Mouse (Mus musculus) heart, embryonic 11.5 days (tissue): ENCODE data around the gene AI413582. TPM values are rescaled to one million over a fixed set of nuclear protein-coding genes. Genes with fewer than 3 reads are reported as not detected.
A peak's percentile ranks its signal among the peaks of the same experiment; 100 is the strongest.

Experiments
- ATAC-seq: fragments of 200-750 bp; cut with Nextera tagmentation; replicated peaks from 2 replicates; pipeline ENCODE4 v1.8.0; 2017; ENCODE audit warnings: moderate library complexity; ENCODE audit not compliant: insufficient number of reproducible peaks, low FRiP score, low TSS enrichment
- H3K27ac ChIP-seq: fragments of 300-500 bp; sonication (generic); 2 replicates; pipeline ENCODE4 v1.5.1; 2014; ENCODE audit warnings: mild to moderate bottlenecking, low read depth, low read length
- H3K27me3 ChIP-seq: fragments of 300-500 bp; sonication (generic); 2 replicates; pipeline ENCODE4 v1.6.1; 2014; ENCODE audit warnings: mild to moderate bottlenecking, low read length, mixed read lengths; ENCODE audit not compliant: control insufficient read depth, insufficient read depth
- H3K36me3 ChIP-seq: fragments of 300-500 bp; sonication (generic); 2 replicates; pipeline ENCODE4 v1.6.1; 2014; ENCODE audit warnings: mild to moderate bottlenecking, low read length, moderate library complexity, mixed read lengths; ENCODE audit not compliant: control insufficient read depth, insufficient read depth
- H3K4me1 ChIP-seq: fragments of 300-500 bp; sonication (generic); 2 replicates; pipeline ENCODE4 v1.6.1; 2014; ENCODE audit warnings: low read length; ENCODE audit not compliant: control insufficient read depth, insufficient read depth
- H3K4me2 ChIP-seq: fragments of 300-500 bp; sonication (generic); 2 replicates; pipeline ENCODE4 v1.6.1; 2014; ENCODE audit warnings: mild to moderate bottlenecking, moderate library complexity
- H3K4me3 ChIP-seq: fragments of 300-500 bp; sonication (generic); 2 replicates; pipeline ENCODE4 v1.5.1; 2014; ENCODE audit warnings: low read depth, low read length
- H3K9ac ChIP-seq: fragments of 300-500 bp; sonication (generic); 2 replicates; pipeline ENCODE4 v1.6.1; 2014; ENCODE audit warnings: mild to moderate bottlenecking, low read depth, low read length, moderate library complexity
- H3K9me3 ChIP-seq: fragments of 300-500 bp; sonication (generic); replicated peaks from 2 replicates; pipeline ENCODE4 v1.6.1; 2016; ENCODE audit warnings: low read length; ENCODE audit not compliant: control insufficient read depth
- WGBS: fragments of 180-500 bp; shearing (Covaris S2); extraction: QIAGEN DNeasy Blood & Tissue Kit; methylation state at CpG from one replicate; pipeline ENCODE4 v1.1.7; 2014; ENCODE audit not compliant: insufficient replicate concordance; 5-methylcytosine and 5-hydroxymethylcytosine counted together
- polyA plus RNA-seq: library from polyadenylated mRNA; unstranded; fragments of >200 nt; fragmentation: Nextera tagmentation; extraction: Ambion mirVana; gene quantifications from 2 replicates; pipeline ENCODE4 v1.2.1, GENCODE M21; 2014

AI413582 gene
- polyA plus RNA-seq, 1 experiment from 2014 or later: 18.1 TPM

DNA sequence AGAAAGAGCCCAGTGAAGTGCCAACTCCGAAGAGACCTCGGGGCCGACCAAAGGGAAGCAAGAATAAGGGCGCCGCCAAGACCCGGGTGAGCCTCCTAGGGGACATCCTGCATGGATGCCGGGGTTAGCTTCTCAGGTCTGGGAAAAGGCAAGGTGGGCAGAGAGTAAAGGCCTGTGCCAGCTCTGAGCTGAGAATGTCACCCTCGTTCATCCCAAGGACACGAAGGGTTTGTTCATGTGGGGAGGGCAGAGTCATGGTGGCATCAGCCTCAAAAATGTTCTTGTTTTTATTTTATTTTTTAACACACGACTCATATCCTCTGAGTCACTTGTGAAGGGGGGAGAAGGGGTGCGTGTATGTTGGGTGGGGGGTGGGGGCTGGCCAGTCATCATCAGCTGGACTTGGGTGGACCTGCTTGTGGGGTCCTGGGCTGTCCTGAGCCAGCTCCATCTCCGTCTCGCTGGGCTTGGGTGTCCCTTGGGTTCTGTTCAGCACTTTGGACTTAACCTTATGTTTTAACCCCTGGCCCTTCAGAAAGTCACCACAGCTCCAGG, 4.6 kb downstream of the AI413582 start:
- peaks cover 5% of the 10 kb centered on the region for H3K36me3 ChIP-seq
- H3K9ac ChIP-seq: no peak overlapping the region
- H3K27me3 ChIP-seq: no peaks in the 10 kb centered on the region
- no peaks in the 10 kb centered on the region for H3K9me3 ChIP-seq
- peaks cover 41% of the 10 kb centered on the region for H3K4me1 ChIP-seq
- no peak overlapping the region for H3K27ac ChIP-seq
- WGBS: 80% methylated on average over 13 of the region's 13 CpGs
- H3K4me3 ChIP-seq: no peak overlapping the region
- no peak for ATAC-seq
- H3K4me2 ChIP-seq: no peak overlapping the region

DNA sequence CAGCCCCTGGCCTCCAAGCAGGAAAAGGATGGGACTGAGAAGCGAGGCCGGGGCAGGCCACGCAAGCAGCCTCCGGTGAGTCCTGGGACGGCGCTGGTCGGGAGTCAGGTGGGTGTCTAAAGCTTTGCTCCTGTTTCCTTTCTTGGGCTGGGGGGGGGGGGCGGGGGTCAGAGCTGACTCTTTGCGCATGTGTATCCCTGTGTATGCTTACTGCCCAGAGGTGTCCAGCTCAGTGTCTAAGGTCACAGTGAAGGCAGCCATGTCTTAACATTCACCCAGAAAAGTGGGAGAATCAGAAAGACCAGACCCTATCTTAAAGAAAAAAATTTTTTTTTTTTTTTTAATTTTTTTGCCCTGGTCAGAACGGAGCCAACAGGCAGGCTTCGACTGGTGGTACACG, 6.0 kb downstream of the AI413582 start:
- Histone ChIP-seq H3K27me3 (no peaks in the 10 kb centered on the region), H3K9ac (no peak overlapping the region), H3K36me3 (peaks cover 5% of the 10 kb centered on the region), H3K4me3 (no peak overlapping the region), H3K4me2 (no peak overlapping the region), H3K4me1 (peaks cover 32% of the 10 kb centered on the region), H3K27ac (no peak overlapping the region), H3K9me3 (no peaks in the 10 kb centered on the region)
- WGBS: 77% methylated on average over 11 of the region's 12 CpGs
- ATAC-seq: no peak

DNA sequence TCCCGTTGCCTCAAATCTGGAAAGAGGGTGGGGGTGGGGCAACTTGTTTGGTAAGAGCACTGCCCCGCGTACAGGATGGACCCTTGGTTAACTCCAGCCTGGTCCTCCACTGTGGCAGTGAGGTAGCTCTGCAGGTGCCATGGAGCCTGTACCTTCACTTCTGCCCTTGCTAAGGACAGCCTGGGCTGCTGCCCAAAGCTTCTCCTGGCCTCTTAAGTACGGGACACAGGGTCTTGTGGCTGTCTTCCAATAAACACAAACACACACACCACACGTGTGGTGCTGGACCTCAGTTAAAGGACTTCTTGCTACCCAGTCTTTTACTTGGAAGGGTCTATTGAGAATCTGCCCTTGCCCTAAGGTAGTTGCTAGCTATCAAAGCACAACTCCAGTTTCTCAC, 6.7 kb downstream of the AI413582 start:
- Histone ChIP-seq H3K4me2 (peak overlapping the region; percentile 93), H3K9ac (peak overlapping the region; percentile 43), H3K4me1 (peaks cover 33% of the 10 kb centered on the region), H3K9me3 (no peaks in the 10 kb centered on the region), H3K27me3 (no peaks in the 10 kb centered on the region), H3K27ac (no peak overlapping the region), H3K4me3 (peak overlapping the region; percentile 91), H3K36me3 (peaks cover 5% of the 10 kb centered on the region)
- 17% methylated on average over 5 of the region's 5 CpGs for WGBS
- ATAC-seq: no peak

DNA sequence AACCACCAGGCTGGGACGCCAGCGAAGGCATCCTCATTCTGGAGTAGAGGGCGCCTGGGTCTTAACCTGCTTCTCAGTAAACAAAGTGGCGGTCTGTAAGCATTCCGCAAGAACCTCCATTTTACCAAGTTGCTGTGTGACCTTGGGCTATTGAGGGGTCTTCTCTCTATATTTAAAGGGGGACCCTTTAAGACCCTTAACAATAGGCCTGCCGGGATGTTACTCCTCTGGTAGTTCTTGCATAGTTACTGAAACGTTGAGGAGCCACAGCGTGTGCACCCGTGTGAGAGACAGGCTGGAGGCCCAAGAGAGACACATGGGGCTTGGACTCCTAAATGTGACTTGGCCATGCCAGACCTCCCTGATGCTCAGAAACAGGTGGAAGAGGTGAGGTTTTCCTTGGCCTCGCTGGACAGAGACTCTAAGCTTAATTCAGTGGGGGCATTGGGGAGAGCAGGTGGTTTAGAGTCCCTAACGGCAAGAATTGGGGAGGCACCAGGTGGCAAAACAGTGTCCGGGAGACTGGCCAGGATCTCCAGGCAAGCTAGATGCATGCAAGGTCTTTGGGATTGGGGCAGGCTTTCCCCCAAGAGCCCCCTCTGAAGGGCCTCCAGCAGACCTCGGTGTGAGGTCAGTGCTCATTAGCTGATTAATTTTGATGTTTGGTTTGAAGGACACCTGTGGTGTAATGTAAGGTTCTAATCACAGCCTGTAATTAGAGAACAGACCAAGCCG, 7.5 kb downstream of the AI413582 start:
- H3K27me3 ChIP-seq: no peaks in the 10 kb centered on the region
- 6% methylated on average over 14 of the region's 14 CpGs for WGBS
- H3K9ac ChIP-seq: peak overlapping the region; percentile 94
- peaks cover 5% of the 10 kb centered on the region for H3K36me3 ChIP-seq
- H3K4me2 ChIP-seq: peak overlapping the region; percentile 93
- H3K4me3 ChIP-seq: peak overlapping the region; percentile 91
- H3K9me3 ChIP-seq: no peaks in the 10 kb centered on the region
- H3K27ac ChIP-seq: peak overlapping the region; percentile 99
- peaks cover 34% of the 10 kb centered on the region for H3K4me1 ChIP-seq
- no peak for ATAC-seq

DNA sequence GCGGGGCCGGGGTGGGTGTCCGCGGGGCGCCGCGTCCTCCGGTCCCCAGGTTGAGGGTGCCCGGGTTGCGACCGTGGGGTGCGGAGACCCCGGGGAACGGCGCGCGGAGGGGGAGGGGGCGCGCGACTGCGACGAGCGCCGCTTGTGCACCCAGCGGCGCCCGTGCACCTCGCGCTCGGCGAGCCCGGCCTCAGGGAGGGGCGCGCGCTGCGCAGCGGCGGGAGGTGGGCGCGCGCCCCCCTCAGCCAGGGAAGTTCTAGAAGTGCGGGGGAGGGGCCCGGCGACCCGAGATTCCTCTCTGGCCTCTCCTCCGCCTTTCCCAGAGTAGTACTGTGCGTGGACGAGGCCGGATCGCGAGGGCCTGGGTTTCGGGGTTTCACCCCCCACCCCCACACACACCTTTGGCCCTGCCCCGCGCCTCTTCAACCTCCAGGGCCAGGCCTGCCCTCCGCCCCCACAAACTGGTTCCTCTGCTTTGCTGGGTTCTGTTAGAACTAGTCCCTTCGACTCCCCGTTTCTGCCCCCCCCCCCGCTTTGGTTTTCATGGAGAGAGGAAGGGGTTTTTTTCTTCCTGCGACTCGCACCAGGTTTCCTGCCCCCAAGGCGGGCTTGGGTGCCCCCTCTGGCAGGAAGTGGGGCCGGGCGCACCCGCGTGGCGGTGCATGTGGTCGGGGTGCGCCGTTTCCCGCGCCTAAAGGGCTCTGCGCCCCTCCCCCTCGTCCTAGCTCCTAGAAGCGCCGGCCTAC, 8.2 kb downstream of the AI413582 start:
- Histone ChIP-seq H3K9ac (peak overlapping the region; percentile 94), H3K9me3 (no peaks in the 10 kb centered on the region), H3K27ac (peak overlapping the region; percentile 99), H3K4me2 (peak overlapping the region; percentile 93), H3K4me1 (peaks cover 34% of the 10 kb centered on the region), H3K4me3 (peak overlapping the region; percentile 91), H3K27me3 (no peaks in the 10 kb centered on the region), H3K36me3 (peaks cover 5% of the 10 kb centered on the region)
- 0 out of 2 replicates have a peak, but pooled peaks have one; percentile 2 for ATAC-seq
- 1% methylated on average over 38 of the region's 75 CpGs for WGBS

DNA sequence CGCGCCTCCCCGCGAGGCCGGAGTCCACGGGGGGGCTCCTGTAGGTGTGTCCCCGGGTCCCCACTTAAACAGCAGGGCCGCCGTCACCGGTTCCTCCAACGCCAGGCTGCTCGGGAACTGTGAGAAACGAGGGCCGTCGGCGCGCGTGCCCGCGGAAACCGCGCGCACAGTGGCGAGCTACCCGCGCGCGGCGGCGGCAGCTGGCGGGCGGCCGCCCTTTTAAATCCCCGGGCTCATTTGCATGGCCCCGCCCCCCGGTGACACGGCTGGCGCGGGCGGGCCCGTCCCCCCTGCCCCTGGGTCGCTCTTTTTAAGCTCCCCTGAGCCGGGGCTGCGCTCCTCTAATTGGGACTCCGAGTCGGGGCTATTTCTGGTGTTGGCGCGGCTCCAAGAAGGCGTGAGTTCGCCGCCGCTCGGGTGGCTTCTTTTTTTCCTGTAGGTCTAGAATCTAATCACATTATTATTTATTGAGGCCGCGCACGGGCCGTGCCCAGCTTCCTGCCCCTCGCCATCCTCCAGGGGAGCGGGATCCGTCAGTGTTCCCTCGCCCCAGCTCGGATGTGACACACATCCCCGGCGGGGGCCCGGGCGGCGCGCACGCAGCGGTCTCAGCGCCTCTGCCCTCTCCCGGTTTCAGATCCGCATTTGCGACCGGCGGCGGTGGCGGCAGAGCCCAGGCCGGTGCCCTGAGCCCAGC, 9.1 kb downstream of the AI413582 start, which contains the start of gene Hmga1:
Gene Hmga1, plus strand, starts transcription at position 183 of the 697 bp plus-strand sequence.
- under 1% methylated on average over 78 of the region's 79 CpGs for WGBS
- no peaks in the 10 kb centered on the region for H3K36me3 ChIP-seq
- H3K9ac ChIP-seq: peak within 1 kb of the TSS; percentile 94
- no peaks in the 10 kb centered on the region for H3K9me3 ChIP-seq
- peak within 1 kb of the TSS; percentile 99 for H3K27ac ChIP-seq
- peaks cover 27% of the 10 kb centered on the region for H3K4me1 ChIP-seq
- H3K27me3 ChIP-seq: no peaks in the 10 kb centered on the region
- H3K4me2 ChIP-seq: peak within 1 kb of the TSS; percentile 93
- peak; percentile 77 for ATAC-seq
- peak within 1 kb of the TSS; percentile 91 for H3K4me3 ChIP-seq

DNA sequence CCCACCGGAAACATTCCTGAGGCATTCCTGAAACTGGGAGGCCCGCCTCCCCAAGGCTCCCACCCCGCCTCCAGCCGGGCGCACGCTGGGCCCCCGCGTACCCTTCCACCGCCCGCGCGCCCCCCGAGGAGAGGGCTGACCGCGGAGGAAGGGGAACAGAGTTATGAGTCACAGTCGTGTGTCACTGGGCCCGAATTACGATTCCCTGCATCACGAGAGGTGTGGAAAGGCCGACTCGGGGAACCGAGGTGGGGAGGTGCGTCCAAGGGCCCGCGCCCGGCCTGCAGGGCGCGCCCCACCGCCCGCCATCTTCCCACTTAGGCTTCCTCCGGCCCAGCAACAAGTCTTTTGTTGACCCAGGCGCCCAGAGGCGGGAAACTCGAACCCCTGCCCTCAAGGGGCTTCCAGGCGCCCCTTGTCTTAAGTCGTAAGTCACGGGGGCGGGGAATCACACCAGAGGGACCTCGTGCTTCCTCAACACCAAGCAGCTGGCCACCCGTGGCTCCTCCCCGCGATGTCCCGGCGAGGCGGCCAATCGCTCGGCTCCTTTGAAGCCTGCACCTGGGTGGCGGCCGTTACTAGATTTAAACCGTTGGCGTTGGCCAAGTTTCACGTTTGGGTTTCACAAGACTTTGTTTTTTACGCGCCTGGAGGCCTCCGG, 9.9 kb downstream of the AI413582 start:
- Histone ChIP-seq H3K9me3 (no peaks in the 10 kb centered on the region), H3K36me3 (no peaks in the 10 kb centered on the region), H3K4me1 (peaks cover 21% of the 10 kb centered on the region), H3K4me2 (peak overlapping the region; percentile 93), H3K27ac (peak overlapping the region; percentile 99), H3K4me3 (peak overlapping the region; percentile 91), H3K27me3 (no peaks in the 10 kb centered on the region), H3K9ac (peak overlapping the region; percentile 94)
- peak; percentile 52 for ATAC-seq
- WGBS: under 1% methylated on average over 53 of the region's 55 CpGs

DNA sequence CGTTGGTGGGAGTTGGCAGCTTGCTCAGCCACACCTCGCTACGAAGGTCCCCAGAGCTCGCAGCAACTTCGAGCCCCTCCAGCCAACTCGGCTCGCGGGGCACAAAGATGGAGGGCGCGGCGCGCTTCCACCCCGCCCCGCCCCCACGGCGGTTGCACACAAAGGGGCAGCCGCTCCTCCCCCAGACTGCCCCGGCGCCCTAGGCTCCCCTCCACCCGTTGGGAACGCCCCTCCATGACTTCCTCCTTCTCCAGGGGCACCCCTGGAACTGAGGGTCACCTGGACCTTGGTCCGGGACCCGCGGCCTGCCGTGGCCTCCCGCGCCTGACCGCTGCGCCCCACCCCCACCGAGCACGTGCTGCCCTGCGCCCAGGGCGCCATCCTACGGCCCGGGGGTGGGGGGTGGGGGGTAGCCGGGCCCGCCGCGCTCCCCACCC, 10.5 kb downstream of the AI413582 start:
- H3K36me3 ChIP-seq: no peaks in the 10 kb centered on the region
- H3K9me3 ChIP-seq: no peaks in the 10 kb centered on the region
- H3K9ac ChIP-seq: peak overlapping the region; percentile 94
- peaks cover 21% of the 10 kb centered on the region for H3K4me1 ChIP-seq
- no peaks in the 10 kb centered on the region for H3K27me3 ChIP-seq
- peak; percentile 44 for ATAC-seq
- peak overlapping the region; percentile 91 for H3K4me3 ChIP-seq
- H3K27ac ChIP-seq: peak overlapping the region; percentile 99
- WGBS: under 1% methylated on average over 35 of the region's 39 CpGs
- H3K4me2 ChIP-seq: peak overlapping the region; percentile 93
